Comparison of ENCODE assay signal across 9 mouse cellular contexts in genomic region chr11:69837604-69837951, GRCm38 (mm10). TPM values are rescaled to one million over a fixed set of nuclear protein-coding genes. Genes with fewer than 3 reads are reported as not detected.
A peak's percentile ranks its signal among the peaks of the same experiment; 100 is the strongest.
DNase-seq lines count a peak whose midpoint lies in the region; ATAC-seq lines count a peak whose summit lies in the region.
"Had no signal": no experiment of that assay in that cellular context is flagged by ENCODE, and none has a peak within 500 bp of the region (broad histone marks: within the 10 kb centered on the region; RNA-seq: fewer than 3 reads in every experiment).

Nlgn2 (minus strand) TSS chr11:69837784.

- peak within 1 kb of the TSS; percentile 93 for H3K4me2 ChIP-seq in limb, embryonic 13.5 days (replicated peaks)
- H3K4me2 ChIP-seq in stomach, embryonic 16.5 days (ENCODE audit: low read depth, low read length): peak within 1 kb of the TSS; percentile 89

- H3K27me3 ChIP-seq in limb, embryonic 13.5 days: peaks cover 25% of the 10 kb centered on the region; the same call in 1 of the 2 replicates
- no peaks in the 10 kb centered on the region for H3K27me3 ChIP-seq in stomach, embryonic 16.5 days (ENCODE audit: control insufficient read depth, insufficient read depth, low read length)

- intact Hi-C loops in gastrocnemius, postnatal 36 days (cut with DNase I): loop anchor here (5.0 kb wide), 1 partner anchor 35 kb away; the partner anchor contains the start of gene Fgf11

- no peak for ATAC-seq in limb, embryonic 13.5 days (ENCODE audit: low FRiP score, low read depth)
- ATAC-seq in stomach, embryonic 16.5 days (ENCODE audit: insufficient read depth, low FRiP score): no peak; the same call in 1 of the 2 replicates
- ATAC-seq in activated CD4-positive, CD25-positive, alpha-beta regulatory T cell, adult 4 months: no peak

- H3K4me3 ChIP-seq in limb, embryonic 13.5 days: peak within 1 kb of the TSS; percentile 81
- peak within 1 kb of the TSS; percentile 66 for H3K4me3 ChIP-seq in stomach, embryonic 16.5 days (replicated peaks; ENCODE audit: low read length)

- WGBS in limb, embryonic 13.5 days: under 1% methylated on average over 32 of the region's 32 CpGs
- under 1% methylated on average over 30 of the region's 32 CpGs for WGBS in stomach, embryonic 16.5 days

- peak within 1 kb of the TSS; percentile 91 for H3K9ac ChIP-seq in limb, embryonic 13.5 days
- H3K9ac ChIP-seq in stomach, embryonic 16.5 days (ENCODE audit: low read length): peak within 1 kb of the TSS; percentile 86

- H3K4me1 ChIP-seq in limb, embryonic 13.5 days: peaks cover 43% of the 10 kb centered on the region
- peaks cover 32% of the 10 kb centered on the region for H3K4me1 ChIP-seq in stomach, embryonic 16.5 days (ENCODE audit: control insufficient read depth, insufficient read depth, low read length)

- peaks cover 14% of the 10 kb centered on the region for H3K36me3 ChIP-seq in limb, embryonic 13.5 days
- no peaks in the 10 kb centered on the region for H3K36me3 ChIP-seq in stomach, embryonic 16.5 days (ENCODE audit: control insufficient read depth, insufficient read depth, low read length)

- peak; percentile 76 for DNase-seq in gastrocnemius, postnatal 10 days
- no peak for DNase-seq in gastrocnemius, postnatal 36 days
- no peak for DNase-seq in urinary bladder, adult 2 months (ENCODE audit: low spot score)
- no peak for DNase-seq in urinary bladder, postnatal 36 days (ENCODE audit: low spot score in 2 of 2)
- no peak for DNase-seq in heart, postnatal 4 days

- peak within 1 kb of the TSS; percentile 93 for H3K27ac ChIP-seq in limb, embryonic 13.5 days
- peak within 1 kb of the TSS; percentile 84 for H3K27ac ChIP-seq in stomach, embryonic 16.5 days (ENCODE audit: low read length)

- no peaks in the 10 kb centered on the region for H3K9me3 ChIP-seq in limb, embryonic 13.5 days
- no peaks in the 10 kb centered on the region for H3K9me3 ChIP-seq in stomach, embryonic 16.5 days (replicated peaks; ENCODE audit: control insufficient read depth, low read length)

RNA-seq across cellular contexts. Expression of gene Nlgn2, which starts in this region (rescaled TPM):
- total RNA-seq in gastrocnemius, postnatal 10 days (2021): 10 to 100 TPM; 10.3 to 15.9 TPM
- total RNA-seq in gastrocnemius, postnatal 36 days (2021): 1 to 10 TPM; 2.4 to 2.9 TPM
- 18.3 and 27.7 TPM in 2 replicates for polyA plus RNA-seq in urinary bladder, adult 2 months (2012; rRNA removed)
- total RNA-seq in heart, postnatal 4 days (2021): 10 to 100 TPM; 11.0 to 11.6 TPM
- polyA plus RNA-seq in limb, embryonic 13.5 days (2015; fragmentation: Nextera tagmentation; extraction: Ambion mirVana): 11.5 and 11.8 TPM in 2 replicates
- 5.3 and 6.4 TPM in 2 replicates for polyA plus RNA-seq in stomach, embryonic 16.5 days (2015; fragmentation: Nextera tagmentation; extraction: Ambion mirVana)
- under 1 TPM; 0.59 to 0.66 TPM for polyA plus RNA-seq in activated CD4-positive, CD25-positive, alpha-beta regulatory T cell, adult 4 months (2017; shearing (Covaris generic))
- total RNA-seq: neutrophil, adult 5-6 weeks had no signal
